Comparison of ENCODE assay signal across 9 mouse cellular contexts in genomic region chr6:73314923-73315603, GRCm38 (mm10).
DNase-seq lines count a peak whose midpoint lies in the region; ATAC-seq and TF ChIP-seq lines count a peak whose summit lies in the region.
"Had no signal": no experiment of that assay in that cellular context is flagged by ENCODE, and none has a peak within 500 bp of the region (broad histone marks: within the 10 kb centered on the region; RNA-seq: fewer than 3 reads in every experiment).

No protein-coding gene starts in this region.

- under 1% methylated on average over 17 of the region's 17 CpGs for WGBS in embryonic facial prominence, embryonic 14.5 days
- under 1% methylated on average over 17 of the region's 17 CpGs for WGBS in heart, embryonic 15.5 days
- WGBS in liver, postnatal 0 days (ENCODE audit: insufficient replicate concordance), result 1% methylated on average over 17 of the region's 17 CpGs
- WGBS in neural tube, embryonic 13.5 days, result under 1% methylated on average over 17 of the region's 17 CpGs

- H3K27me3 ChIP-seq in embryonic facial prominence, embryonic 14.5 days (replicated peaks; ENCODE audit: control insufficient read depth, insufficient read depth, low read length), result no peaks in the 10 kb centered on the region
- no peaks in the 10 kb centered on the region for H3K27me3 ChIP-seq in heart, embryonic 15.5 days
- H3K27me3 ChIP-seq in liver, postnatal 0 days (ENCODE audit: insufficient read depth, low read length), result no peaks in the 10 kb centered on the region
- no peaks in the 10 kb centered on the region for H3K27me3 ChIP-seq in neural tube, embryonic 13.5 days

- TF ChIP-seq CTCF in liver, postnatal 0 days (IDR thresholded peaks at IDR 0.05; ENCODE audit: low read depth), result no peak

- no peaks in the 10 kb centered on the region for H3K9me3 ChIP-seq in embryonic facial prominence, embryonic 14.5 days (ENCODE audit: control insufficient read depth, low read length)
- no peaks in the 10 kb centered on the region for H3K9me3 ChIP-seq in heart, embryonic 15.5 days (replicated peaks)
- no peaks in the 10 kb centered on the region for H3K9me3 ChIP-seq in liver, postnatal 0 days (ENCODE audit: low read length)
- H3K9me3 ChIP-seq in neural tube, embryonic 13.5 days, result no peaks in the 10 kb centered on the region

- H3K4me1 ChIP-seq in embryonic facial prominence, embryonic 14.5 days (ENCODE audit: control insufficient read depth, insufficient read depth, low read length), result no peaks in the 10 kb centered on the region
- peaks cover 4% of the 10 kb centered on the region; the same call in 1 of the 2 replicates for H3K4me1 ChIP-seq in heart, embryonic 15.5 days (replicated peaks)
- H3K4me1 ChIP-seq in liver, postnatal 0 days (ENCODE audit: insufficient read depth), result no peaks in the 10 kb centered on the region
- peaks cover 9% of the 10 kb centered on the region for H3K4me1 ChIP-seq in neural tube, embryonic 13.5 days (replicated peaks)

- DNase-seq in CD4-positive helper T cell, adult 2 months (ENCODE audit: low read depth, low spot score), result peak; percentile 6
- peak; percentile 87 for DNase-seq in adrenal gland, postnatal 14 days
- DNase-seq in embryonic facial prominence, embryonic 14.5 days (ENCODE audit: low spot score), result peak; percentile 95
- peak; percentile 89 for DNase-seq in kidney, postnatal 10 days
- peak; percentile 47 for DNase-seq in liver, postnatal 0 days
- DNase-seq in thymus, postnatal 25 days, result peak; percentile 25

- H3K36me3 ChIP-seq in embryonic facial prominence, embryonic 14.5 days (ENCODE audit: control insufficient read depth, insufficient read depth, low read length), result no peaks in the 10 kb centered on the region
- H3K36me3 ChIP-seq in heart, embryonic 15.5 days, result no peaks in the 10 kb centered on the region
- H3K36me3 ChIP-seq in liver, postnatal 0 days (replicated peaks; ENCODE audit: insufficient read depth, low read length), result no peaks in the 10 kb centered on the region
- no peaks in the 10 kb centered on the region for H3K36me3 ChIP-seq in neural tube, embryonic 13.5 days

- H3K4me3 ChIP-seq in embryonic facial prominence, embryonic 14.5 days (ENCODE audit: low read depth, low read length), result peak overlapping the region; percentile 48
- peak overlapping the region; percentile 57 for H3K4me3 ChIP-seq in heart, embryonic 15.5 days
- H3K4me3 ChIP-seq in liver, postnatal 0 days (ENCODE audit: low read depth, low read length), result peak overlapping the region; percentile 29
- peak overlapping the region; percentile 34 for H3K4me3 ChIP-seq in neural tube, embryonic 13.5 days
- H3K4me3 ChIP-seq: erythroblast, embryonic 14.5 days had no signal

- peak overlapping the region; percentile 62 for H3K9ac ChIP-seq in embryonic facial prominence, embryonic 14.5 days (ENCODE audit: low read depth, low read length)
- H3K9ac ChIP-seq in heart, embryonic 15.5 days, result peak overlapping the region; percentile 44
- no peak overlapping the region for H3K9ac ChIP-seq in liver, postnatal 0 days (replicated peaks)
- peak overlapping the region; percentile 49 for H3K9ac ChIP-seq in neural tube, embryonic 13.5 days

- peak overlapping the region; percentile 55; the same call in 1 of the 2 replicates for H3K27ac ChIP-seq in embryonic facial prominence, embryonic 14.5 days (replicated peaks; ENCODE audit: low read depth, low read length)
- H3K27ac ChIP-seq in heart, embryonic 15.5 days, result peak overlapping the region; percentile 65
- H3K27ac ChIP-seq in liver, postnatal 0 days (ENCODE audit: low read depth), result no peak overlapping the region
- peak overlapping the region; percentile 34 for H3K27ac ChIP-seq in neural tube, embryonic 13.5 days (replicated peaks)

- ATAC-seq in embryonic facial prominence, embryonic 14.5 days (ENCODE audit: low read depth), result peak; percentile 89
- peak; percentile 74 for ATAC-seq in heart, embryonic 15.5 days (replicated peaks; ENCODE audit: insufficient number of reproducible peaks, insufficient read depth, low FRiP score, low read depth)
- no peak; the same call in 1 of the 2 replicates for ATAC-seq in liver, postnatal 0 days
- ATAC-seq in neural tube, embryonic 13.5 days (ENCODE audit: low read depth), result peak; percentile 86

- no peak for TF ChIP-seq EP300 in liver, postnatal 0 days (IDR thresholded peaks at IDR 0.05; ENCODE audit: low read depth)

- H3K4me2 ChIP-seq in embryonic facial prominence, embryonic 14.5 days (ENCODE audit: low read depth, low read length), result peak overlapping the region; percentile 75
- H3K4me2 ChIP-seq in heart, embryonic 15.5 days, result peak overlapping the region; percentile 80
- H3K4me2 ChIP-seq in liver, postnatal 0 days (ENCODE audit: low read depth, low read length), result peak overlapping the region; percentile 60
- peak overlapping the region; percentile 62 for H3K4me2 ChIP-seq in neural tube, embryonic 13.5 days

Comparison
In these comparisons a context has a peak if more than half of its experiments do, and no peak if none do; other contexts are left out.
1. DNase-seq: peak in every context shown above with its lines; median percentile 95 in embryonic facial prominence, embryonic 14.5 days; 89 in kidney, postnatal 10 days; 87 in adrenal gland, postnatal 14 days; 47 in liver, postnatal 0 days; 25 in thymus, postnatal 25 days; 6 in CD4-positive helper T cell, adult 2 months.